Mouse (Mus musculus): ENCODE measurements around the gene Myh2.

The Myh2 gene

DNA sequence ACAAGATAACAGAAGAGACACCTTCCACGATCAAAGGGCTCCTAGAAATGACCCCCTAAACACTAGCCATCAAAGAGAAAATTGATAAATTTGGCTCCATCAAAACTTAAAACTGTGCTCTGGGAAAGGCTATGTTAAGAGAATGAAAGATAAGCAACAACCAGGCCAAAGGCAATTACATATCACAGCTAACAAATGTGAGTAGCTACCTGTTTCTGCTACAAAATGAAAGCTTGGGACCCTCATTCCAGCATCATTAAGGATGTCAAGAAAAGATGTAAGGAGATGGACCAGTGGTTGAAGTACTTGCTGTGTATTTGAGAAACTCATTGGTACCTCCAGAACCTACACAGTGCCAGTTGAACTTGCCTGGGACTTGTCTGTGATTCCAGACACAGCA lies 17.0 kb upstream of the Myh2 start:
- no peak for DNase-seq

DNA sequence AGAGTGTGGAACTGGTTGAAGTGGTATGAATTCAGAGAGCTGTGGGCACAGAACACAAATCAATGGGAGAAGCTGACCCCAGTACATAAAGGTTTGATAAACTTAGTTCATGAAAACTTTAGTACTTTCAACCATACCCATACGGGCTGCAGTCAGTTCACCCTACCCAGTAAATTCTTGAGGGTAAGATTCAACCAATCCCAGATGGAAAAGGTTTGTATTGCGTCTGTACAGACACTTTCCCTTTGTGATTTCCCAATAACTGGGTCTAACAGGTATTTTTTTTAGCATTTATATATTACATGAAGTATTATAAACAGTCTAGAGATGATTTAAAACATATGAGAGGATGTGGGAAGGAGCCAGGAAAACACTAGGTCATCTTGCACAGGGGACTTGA lies 15.2 kb upstream of the Myh2 start:
- no peak for DNase-seq

DNA sequence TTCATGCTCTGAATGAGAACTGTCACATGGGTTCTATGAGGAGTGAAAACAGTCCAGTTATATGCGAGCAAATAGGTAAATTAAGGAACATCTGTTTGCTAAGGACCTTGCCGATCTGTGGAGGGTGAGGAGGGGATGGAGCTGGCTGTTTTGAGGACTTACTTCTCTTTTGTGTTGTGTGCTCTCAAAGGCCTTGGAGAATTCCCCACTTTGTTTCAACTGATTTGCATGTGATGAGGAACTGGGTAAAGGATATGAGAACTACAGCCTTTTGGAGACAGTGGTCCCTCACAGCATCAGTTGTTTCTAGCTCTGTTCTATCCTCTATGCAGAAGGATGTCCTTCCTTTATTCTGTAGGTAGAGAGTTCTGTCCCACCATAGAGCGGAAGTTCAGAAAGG lies 10.7 kb upstream of the Myh2 start:
- no peak for DNase-seq

DNA sequence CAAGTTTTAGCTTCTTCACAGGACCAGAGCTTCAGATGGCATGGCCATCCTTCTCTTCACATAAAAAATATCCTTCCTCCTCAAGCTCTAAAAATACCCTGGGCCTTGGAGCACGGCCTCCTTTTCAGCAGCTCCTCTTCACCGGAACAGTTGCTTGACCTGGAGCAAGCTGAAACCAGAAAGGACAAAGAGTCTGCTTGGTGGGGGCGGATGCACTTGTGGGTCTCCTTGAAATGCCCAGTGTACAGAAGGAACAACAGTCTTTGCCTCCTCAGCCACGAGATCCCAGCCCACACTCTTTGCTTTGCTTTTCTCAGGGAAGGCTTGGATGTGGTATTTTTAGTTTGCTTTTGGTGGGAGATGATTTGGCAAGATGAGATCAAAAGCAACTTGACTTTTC lies 7.1 kb upstream of the Myh2 start:
- no peak for DNase-seq

DNA sequence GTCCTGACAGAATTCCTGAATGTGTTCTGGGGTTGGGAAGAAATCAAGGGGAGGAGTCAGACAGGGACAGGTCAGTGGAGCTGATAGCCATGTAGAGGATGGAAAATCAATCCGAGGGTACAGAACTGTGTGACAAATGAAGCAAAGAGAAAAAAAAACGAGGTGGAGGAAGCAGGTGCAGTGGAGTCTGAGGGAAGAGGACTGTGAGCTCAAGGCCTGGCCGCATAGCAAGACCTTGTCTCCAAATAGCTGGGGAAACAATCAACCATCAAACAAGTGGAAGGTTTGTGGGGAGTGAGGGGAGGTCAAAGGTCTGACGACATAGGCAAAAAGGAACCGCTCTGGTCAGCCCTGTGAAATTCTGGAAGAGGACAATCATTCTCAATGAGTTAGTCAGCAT lies 6.0 kb upstream of the Myh2 start:
- no peak for DNase-seq

DNA sequence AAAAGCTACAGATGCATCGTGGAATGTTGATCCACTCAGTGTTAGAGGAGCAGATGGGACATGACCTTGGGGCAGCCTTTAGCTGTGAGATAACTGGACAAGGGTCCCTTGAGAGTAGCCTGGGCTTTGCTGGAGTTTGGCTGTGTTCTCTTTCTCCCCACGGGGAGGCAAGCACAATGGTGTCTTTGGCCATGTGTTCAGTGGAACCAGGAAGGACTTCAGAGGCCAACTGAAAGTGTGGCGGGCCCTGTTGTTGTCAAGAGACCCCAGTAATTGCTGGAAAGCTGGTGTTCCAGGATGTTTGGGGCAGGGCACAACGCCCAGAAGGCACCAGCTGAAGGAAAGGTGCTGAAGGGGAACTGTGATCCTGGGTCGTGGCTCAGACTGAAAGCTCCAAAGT lies 1.5 kb upstream of the Myh2 start:
- no peak for DNase-seq

DNA sequence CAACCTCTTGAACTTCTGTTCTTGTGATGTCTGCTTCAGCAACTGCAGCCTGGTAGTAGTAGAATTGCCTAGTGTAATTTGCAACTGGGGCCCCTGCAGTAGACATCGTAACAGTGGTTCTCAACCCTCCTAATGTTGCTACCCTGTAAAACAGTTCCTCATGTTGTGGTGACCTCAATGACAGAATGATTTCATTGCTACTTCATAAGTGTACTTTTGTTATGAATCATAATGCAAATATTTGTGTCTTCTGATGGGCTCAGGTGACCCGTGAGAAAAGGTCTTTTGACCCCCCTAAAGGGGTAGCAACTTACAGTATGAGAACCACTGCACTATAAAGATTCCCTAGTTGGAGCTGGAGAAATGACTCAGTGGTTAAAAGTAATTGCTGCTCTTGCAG lies 1.6 kb downstream of the Myh2 start:
- no peak for DNase-seq

DNA sequence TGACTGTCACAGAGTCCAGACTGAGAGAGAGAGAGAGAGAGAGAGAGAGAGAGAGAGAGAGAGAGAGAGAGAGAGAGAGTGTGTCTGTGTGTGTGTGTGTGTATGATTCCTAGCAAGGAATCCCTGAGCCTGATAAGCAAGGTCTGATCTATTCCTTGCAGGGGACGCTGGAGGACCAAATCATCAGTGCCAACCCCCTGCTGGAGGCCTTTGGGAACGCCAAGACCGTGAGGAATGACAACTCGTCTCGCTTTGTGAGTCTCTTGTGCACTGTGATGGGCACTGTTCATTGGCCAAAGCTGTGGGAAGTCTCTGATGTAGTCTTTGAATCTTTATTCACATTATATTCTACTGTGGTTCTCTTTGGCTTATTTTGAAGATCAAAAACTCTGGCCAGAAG lies 5.5 kb downstream of the Myh2 start:
- no peak for DNase-seq

DNA sequence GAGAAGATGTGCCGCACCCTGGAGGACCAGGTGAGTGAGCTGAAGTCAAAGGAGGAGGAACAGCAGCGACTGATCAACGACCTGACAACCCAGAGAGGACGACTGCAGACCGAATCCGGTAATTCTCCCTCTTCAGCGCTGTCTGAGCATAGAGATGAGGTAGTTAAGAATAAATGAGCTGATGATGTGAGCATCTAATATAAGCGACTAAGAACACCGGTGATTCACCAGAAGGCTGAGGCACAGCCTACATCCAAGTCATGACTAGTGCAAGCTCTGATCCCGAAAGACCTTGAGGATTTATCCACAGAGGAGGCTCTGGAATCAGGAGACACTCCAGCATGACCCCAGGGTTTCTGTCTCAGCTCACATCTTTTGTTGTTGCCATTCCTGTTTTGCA lies 19.5 kb downstream of the Myh2 start:
- no peak for DNase-seq

DNA sequence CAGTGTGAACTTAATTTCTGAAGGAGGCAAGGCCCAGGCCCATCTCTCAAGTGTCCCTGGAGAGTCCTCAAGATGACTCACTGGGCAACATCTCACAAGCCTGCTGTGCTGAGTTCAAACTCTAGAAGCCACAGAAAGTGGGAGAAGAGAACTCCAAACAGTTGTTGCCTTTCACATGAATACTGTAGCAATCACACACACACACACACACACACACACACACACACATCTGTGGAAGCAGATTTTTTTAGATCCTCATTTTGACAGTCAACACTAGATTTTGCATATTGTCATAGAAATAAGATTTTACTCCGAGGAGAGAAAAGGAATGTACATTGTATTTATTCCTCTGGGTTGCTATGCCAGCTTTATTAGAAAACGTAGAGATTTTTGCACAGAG lies 20.0 kb downstream of the Myh2 start:
- DNase-seq = no peak

DNA sequence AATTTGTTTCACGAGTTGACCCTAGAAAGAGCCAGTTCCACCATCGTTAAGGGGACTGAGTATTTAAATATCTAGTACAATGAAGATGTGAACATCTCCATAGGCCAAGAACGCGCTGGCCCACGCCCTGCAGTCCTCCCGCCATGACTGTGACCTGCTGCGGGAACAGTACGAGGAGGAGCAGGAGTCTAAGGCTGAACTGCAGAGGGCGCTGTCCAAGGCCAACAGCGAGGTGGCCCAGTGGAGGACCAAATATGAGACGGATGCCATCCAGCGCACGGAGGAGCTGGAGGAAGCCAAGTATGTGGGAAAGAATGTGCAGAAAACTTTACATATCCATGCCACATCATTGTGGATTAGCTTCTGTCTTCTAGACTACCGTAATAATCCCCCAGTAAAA lies 20.7 kb downstream of the Myh2 start:
- no peak for DNase-seq

DNA sequence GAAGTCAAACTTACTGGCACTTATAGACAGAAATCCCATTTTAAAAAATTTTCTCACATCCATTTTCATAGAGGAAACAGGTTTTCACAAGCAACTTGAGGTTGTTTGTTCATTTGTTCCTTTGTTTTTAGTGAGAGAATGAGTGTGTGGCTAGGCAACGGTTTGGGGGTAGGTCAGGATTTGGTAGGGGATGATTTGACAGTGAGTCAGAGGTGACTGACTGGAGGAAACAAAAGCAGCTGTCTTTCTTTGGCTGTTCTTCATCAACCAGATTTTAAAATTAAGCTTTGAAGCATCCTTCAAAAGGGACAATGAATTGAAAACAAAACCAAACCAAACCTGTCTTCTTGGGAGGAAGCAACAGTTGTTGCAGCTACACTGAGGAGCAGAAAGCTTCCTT lies 28.5 kb downstream of the Myh2 start:
- DNase-seq = no peak

DNA sequence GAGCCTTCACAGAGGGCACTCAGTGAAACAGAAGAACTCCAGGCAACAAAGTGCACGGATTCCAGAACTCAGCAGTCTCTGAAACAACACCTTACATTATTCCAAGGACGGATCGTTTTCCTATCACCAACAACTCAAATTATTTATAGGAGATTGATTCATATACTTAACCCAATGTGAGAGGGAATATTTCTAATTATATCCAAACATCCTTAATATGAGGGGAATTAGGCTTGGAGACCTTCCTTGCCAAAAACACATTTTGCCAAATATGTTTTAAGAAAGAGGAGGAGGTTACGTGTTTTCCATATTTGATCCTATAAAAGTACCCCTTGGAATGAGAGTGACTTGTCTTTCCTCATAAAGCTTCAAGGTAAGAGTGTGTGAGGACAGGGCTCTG lies 28.9 kb downstream of the Myh2 start, which contains the start of gene Myh1:
Gene Myh1 (plus strand): TSS at position 301 of the 400 bp plus-strand sequence.
- no peak for DNase-seq

DNA sequence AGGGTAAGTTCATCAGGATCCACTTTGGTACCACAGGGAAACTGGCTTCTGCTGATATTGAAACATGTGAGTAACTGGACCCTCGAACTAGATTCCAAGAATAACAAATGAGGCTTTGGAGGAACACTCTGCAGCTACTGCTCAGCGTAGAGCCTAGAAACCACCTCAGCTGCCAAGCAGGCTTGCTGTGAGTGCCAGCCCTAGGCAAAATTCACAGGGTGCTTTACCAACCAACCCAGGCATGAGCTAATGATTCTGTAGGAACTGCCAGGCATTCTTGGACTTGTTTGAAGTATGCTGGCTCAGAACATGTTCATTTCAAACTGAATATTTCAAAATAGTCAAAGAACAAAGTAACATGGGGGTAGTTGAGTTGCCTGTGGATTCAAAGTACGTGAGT lies 33.9 kb downstream of the Myh2 start:
- DNase-seq = no peak

DNA sequence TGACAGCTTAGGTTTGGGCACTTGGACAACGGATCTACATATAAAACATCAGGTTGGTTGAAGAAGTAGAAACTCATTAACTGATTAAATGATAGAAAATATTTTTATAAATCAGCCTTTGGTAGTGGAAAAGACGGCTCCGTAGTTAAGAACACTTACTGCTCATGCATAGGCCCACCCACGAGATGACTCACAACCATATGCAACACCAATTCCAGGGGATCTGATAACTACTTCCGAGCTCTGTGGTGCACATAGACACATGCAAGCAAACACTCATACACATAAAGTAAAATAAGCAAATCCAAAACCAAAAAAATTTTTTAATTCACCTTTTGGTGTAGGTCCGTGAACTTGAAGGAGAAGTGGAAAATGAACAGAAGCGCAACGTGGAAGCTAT lies 51.0 kb downstream of the Myh2 start:
- no peak for DNase-seq

DNA sequence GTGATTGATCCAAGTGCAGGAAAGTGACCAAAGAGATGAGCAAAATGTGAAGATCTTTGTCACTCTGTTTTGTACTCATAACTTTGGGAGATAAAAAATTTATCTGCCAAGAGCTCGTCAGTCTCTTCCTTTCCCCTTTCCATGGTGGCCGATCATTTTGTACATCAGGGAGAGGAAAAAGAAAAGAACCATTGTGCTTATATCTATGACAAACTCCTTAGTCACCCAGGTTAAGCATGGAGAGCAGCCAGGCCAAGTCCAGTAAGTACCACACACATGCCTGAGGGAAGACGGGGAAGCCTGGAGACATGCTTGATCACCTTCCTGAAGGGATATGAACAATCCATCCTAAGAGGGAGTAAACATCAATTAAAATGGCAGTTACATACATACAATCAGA lies 53.6 kb downstream of the Myh2 start:
- no peak for DNase-seq

DNA sequence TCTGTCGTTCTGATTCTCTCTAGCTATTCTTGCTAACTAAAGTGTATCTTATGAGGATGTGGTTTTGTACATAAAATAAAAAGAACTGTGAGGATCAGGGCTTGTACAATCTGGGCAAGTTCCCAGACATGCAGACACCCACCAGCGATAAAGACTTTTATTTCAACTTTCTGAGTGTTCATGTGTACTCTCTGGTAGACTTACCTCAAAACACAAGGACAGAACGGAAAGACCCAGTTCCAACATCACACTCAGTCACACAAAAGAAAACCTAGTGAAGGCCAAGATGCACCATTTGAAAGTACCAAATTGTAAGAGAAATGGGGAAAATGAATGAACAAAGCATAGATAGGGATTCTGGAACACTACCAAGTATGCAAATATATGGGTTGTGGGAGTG lies 57.9 kb downstream of the Myh2 start:
- DNase-seq = no peak

DNA sequence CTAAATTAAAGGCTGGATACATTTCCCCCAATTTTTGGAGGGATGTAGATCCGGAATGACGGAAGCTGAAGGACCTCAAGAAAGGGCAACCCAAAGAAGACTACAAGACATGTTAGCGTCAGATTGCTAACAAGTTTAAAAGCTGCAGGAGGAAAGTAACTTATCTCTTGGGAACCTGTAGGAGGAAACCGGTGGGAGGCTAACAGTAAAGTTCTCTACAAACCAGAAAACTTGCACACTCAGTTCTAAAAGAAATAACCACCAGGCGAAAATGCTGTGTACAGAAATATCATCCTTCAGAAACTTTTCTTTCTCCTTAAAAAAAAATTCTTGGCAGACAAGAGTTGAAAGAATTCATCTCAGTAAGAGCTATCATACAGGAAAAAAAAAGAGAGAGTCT lies 58.3 kb downstream of the Myh2 start:
- DNase-seq = no peak

DNA sequence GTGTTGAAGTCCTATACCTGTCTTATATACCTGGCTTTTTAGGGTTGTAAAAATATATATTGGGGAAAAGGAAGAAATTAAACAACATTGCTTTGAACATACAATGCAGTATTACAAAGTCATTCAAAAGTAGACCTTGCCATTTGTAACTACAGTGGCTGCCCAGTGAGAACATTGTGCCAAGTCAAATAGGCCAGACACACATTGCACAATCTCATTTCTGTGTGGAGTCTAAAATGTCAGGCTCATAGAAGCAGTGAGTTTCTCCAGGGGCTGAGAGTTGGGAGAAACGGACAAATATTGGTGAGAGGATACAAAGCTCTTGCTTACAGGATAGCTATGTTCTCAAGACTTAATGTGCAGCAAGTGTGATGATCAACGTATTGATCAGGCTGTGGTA lies 59.1 kb downstream of the Myh2 start:
- no peak for DNase-seq

DNA sequence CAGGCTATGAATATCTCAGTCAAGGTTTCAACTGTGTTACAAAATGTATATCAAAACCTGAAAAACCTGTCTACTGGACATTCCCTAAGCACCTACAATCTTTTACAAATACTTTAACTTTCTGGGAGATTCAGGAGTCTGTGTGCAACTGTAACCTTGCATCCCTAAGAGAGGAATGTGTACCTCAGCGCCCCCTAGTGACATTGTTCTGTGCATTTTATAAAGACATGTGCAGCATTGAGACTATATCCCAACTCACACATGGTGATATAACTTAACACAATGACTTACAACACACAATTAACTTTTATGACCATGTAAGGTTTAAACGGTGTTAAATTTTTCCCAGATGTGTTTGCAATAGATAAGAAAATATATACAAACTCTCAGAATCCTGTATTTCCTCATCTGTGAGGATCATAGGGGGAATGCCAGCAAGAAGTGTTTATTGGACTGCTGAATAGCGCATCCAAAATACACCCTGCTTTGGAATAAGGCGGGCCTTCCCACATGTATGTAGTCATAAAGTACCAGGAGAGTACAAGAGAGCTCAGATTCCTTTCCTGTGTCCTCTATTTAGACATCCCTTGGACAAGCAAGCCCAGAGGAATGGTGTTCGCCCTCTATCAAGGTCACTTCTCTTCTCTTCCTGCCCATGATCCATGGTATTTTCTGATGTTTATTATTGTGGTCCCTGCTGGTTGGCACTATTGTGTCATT lies 65.0 kb downstream of the Myh2 start:
- no peak for DNase-seq

DNA sequence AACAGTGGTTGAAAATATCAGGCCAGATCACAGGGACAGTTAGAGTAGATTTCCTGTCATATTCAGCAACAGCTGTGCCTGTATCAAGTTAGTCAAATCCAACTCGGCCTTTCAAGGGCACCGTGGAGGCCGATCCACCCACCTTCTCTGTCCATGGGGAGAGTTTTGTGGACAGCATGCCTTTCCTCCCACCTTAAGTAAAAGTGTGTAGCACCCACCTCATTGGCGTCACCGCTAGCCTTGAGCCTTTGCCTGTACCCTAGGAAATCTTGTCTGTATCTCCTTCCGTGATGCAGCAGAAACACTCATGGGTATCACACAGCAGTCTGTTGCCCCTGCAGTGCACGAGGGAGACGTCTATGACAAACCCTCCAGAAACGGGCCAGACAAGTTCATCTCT lies 66.0 kb downstream of the Myh2 start:
- no peak for DNase-seq

DNA sequence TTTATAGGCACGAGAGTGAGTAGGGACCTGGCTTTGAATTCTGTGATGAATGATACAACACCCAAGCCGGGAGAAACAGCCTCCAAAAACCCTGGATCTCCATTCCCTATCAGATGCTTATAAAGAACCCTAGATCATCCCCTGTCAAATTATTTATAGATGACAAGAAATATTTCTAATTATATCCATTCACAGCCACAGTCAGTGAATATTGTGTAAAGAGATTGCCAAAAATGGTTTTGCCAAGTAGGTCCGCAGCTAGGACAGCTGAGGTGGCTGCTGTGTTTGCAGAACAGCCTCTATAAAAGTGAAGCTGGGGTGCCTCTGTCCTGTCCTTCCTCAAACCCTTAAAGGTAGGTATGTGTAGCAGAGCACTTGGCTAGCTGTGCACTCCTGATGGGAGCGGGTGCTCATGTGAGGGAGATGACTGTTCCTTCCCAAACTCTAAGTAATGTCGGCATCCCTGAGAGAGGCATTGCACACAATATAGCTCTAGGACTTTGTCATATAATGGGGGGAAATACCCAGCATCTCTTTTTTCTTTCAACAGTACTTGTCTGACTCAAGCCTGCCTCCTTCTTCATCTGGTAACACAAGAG lies 66.8 kb downstream of the Myh2 start, which contains the start of gene Myh4:
Gene Myh4 (plus strand): TSS at position 549 of the 599 bp plus-strand sequence.
- DNase-seq = no peak

DNA sequence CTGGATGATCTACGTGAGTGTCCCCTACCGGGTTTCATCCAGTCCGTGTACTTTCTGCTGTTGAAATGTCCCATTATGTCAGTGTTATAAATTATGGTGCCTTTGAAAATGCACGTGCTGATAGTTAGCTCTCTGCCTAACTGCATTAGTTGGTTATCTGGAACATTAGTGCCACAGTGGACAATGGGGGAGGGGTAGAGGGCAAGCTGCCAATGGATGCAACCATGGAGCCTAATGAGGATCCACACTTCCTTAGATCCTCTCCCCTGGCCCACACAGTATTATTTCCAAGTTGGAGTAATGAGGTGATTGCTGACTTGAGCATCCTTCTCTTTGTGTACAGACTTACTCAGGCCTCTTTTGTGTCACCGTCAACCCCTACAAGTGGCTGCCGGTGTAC lies 70.2 kb downstream of the Myh2 start:
- no peak for DNase-seq
